Mouse (Mus musculus): Measurements from ENCODE around the gene Gapdh. TPM values are rescaled to one million over a fixed set of nuclear protein-coding genes. Genes with fewer than 3 reads are reported as not detected.

The Gapdh gene
- total and polyA plus RNA-seq, 2 experiments: 1,072 to 2,601 TPM

DNA sequence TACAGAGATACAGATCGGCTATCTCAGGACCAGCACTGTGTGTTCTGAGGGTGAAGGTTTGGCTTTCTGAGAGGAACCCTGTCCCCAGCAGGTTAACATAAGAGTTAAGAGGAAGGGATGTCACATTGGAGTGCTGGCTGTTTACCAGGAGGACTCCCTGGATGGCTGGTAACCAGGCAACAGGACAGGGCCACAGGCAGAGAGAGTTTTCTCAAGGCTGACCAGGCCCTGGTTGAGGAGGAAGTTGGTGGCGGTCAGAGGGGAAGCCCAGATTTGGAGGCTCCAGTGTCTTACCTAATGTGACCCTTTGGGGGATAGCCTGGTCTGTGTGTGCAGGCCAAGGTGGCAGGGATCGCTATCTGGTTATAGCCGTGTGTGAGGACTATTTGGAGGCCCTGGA is 19.5 kb downstream of the Gapdh start:
- Histone ChIP-seq H3K79me2 (ENCODE audit: control insufficient read depth, insufficient read depth, low read length) (peaks cover 12% of the 10 kb centered on the region; the same call in 1 of the 2 replicates), H3K4me3 (ENCODE audit: insufficient read depth, low read depth, low read length) (no peak overlapping the region), H3K36me3 (ENCODE audit: control insufficient read depth, insufficient read depth, low read length) (0 out of 2 replicates have a peak, but pooled peaks cover 2% of the 10 kb centered on the region), H3K27ac (replicated peaks; ENCODE audit: insufficient read depth, low read depth, low read length) (peak overlapping the region; percentile 17), H3K27me3 (ENCODE audit: control insufficient read depth, insufficient read depth, low read length) (no peaks in the 10 kb centered on the region), H3K4me1 (ENCODE audit: control insufficient read depth, insufficient read depth, low read length) (peaks cover 14% of the 10 kb centered on the region), H3K9ac (ENCODE audit: low read depth, low read length) (0 out of 2 replicates have a peak overlapping the region, but pooled peaks have one; percentile 13)
- peak; percentile 29 for DNase-seq (ENCODE audit: extremely low read depth, low read depth, low spot score)
- TF ChIP-seq POLR2A (IDR thresholded peaks at IDR 0.05; ENCODE audit: extremely low read depth, insufficient read depth, low read length) (no peak), CTCF (IDR thresholded peaks at IDR 0.05; ENCODE audit: low read depth, low read length) (no peak)
- WGBS: 64% methylated on average over 4 of the region's 4 CpGs

- H3K27me3 ChIP-seq (ENCODE audit: control insufficient read depth, insufficient read depth, low read length): no peaks in the 10 kb centered on the region
- no peak for TF ChIP-seq CTCF (IDR thresholded peaks at IDR 0.05; ENCODE audit: low read depth, low read length)
- TF ChIP-seq POLR2A (IDR thresholded peaks at IDR 0.05; ENCODE audit: extremely low read depth, insufficient read depth, low read length): no peak
- H3K4me3 ChIP-seq (ENCODE audit: insufficient read depth, low read depth, low read length): no peak overlapping the region
- peaks cover 12% of the 10 kb centered on the region; the same call in 1 of the 2 replicates for H3K79me2 ChIP-seq (ENCODE audit: control insufficient read depth, insufficient read depth, low read length)
- peaks cover 14% of the 10 kb centered on the region for H3K4me1 ChIP-seq (ENCODE audit: control insufficient read depth, insufficient read depth, low read length)
- H3K9ac ChIP-seq (ENCODE audit: low read depth, low read length): 0 out of 2 replicates have a peak overlapping the region, but pooled peaks have one; percentile 2
- WGBS: 61% methylated on average over 7 of the region's 7 CpGs
- H3K27ac ChIP-seq (replicated peaks; ENCODE audit: insufficient read depth, low read depth, low read length): no peak overlapping the region; the same call in 1 of the 2 replicates
- peaks cover 5% of the 10 kb centered on the region; the same call in 1 of the 2 replicates for H3K36me3 ChIP-seq (ENCODE audit: control insufficient read depth, insufficient read depth, low read length)
- no peak for DNase-seq (ENCODE audit: extremely low read depth, low read depth, low spot score)
Measured at GRCm38 (mm10) chr6:125146148-125146547, 20.1 kb downstream of the Gapdh start.

DNA sequence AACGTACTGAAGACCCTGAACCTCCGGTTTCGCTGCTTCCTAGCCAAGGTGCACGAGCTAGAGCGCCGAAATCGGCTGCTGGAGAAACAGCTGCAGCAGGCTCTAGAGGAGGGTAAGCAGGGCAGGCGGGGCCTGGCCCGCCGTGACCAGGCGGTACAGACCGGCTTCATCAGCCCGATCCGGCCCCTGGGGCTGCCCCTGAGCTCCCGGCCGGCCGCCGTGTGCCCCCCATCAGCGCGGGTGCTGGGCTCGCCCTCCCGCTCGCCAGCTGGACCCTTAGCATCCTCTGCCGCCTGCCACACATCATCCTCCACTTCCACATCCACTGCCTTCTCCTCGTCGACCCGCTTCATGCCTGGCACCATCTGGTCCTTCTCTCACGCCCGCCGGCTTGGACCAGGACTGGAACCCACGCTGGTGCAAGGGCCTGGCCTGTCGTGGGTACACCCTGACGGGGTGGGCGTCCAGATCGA is 20.8 kb downstream of the Gapdh start:
- no peak for DNase-seq (ENCODE audit: extremely low read depth, low read depth, low spot score)
- WGBS: 2% methylated on average over 35 of the region's 35 CpGs
- Histone ChIP-seq H3K4me3 (ENCODE audit: insufficient read depth, low read depth, low read length) (peak overlapping the region; percentile 75), H3K9ac (ENCODE audit: low read depth, low read length) (peak overlapping the region; percentile 71), H3K36me3 (ENCODE audit: control insufficient read depth, insufficient read depth, low read length) (peaks cover 9% of the 10 kb centered on the region; the same call in 1 of the 2 replicates), H3K27me3 (ENCODE audit: control insufficient read depth, insufficient read depth, low read length) (no peaks in the 10 kb centered on the region), H3K27ac (replicated peaks; ENCODE audit: insufficient read depth, low read depth, low read length) (peak overlapping the region; percentile 50), H3K79me2 (ENCODE audit: control insufficient read depth, insufficient read depth, low read length) (peaks cover 12% of the 10 kb centered on the region; the same call in 1 of the 2 replicates), H3K4me1 (ENCODE audit: control insufficient read depth, insufficient read depth, low read length) (peaks cover 14% of the 10 kb centered on the region)
- TF ChIP-seq CTCF (IDR thresholded peaks at IDR 0.05; ENCODE audit: low read depth, low read length) (no peak), POLR2A (IDR thresholded peaks at IDR 0.05; ENCODE audit: extremely low read depth, insufficient read depth, low read length) (no peak)

DNA sequence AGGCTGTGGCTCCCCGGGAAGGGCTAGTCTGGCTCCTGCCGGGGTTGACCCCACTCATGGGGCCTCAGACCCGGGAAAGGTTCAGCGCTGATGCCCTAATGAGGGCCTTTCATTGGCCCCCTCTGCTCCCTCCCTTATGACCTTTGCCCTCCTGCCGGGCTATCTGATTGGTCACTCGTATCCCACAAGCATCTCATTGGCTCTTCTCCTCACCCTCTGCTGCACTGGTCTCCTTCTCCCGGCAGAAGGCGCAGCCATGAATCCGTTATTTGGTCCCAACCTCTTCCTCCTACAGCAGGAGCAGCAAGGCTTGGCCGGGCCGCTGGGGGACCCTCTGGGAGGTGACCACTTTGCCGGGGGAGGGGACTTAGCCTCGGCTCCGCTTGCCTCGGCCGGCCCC is 21.3 kb downstream of the Gapdh start, which contains the start of gene Iffo1:
Gene Iffo1 (plus strand): TSS at position 241 of the 400 bp plus-strand sequence.
- under 1% methylated on average over 16 of the region's 16 CpGs for WGBS

DNA sequence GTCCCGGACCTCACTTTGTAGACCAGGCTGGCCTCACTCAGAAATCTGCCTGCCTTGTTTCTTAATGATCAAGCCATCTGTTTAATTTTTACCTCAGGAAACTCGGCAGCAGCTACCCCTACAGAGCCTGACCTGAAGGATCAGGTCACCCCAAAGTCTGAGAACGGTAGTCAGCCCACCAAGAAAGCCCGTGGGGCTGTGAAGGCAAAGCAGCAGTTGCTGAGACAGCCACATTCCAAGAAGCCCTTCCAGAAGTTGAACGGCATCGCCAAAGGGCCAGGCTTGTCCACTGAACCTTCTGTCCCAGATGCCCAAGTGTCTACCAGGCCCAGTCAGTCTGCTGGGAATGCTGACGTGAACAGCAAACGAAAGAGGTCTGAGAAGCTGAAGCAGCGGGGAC is 22.4 kb downstream of the Gapdh start:
- Histone ChIP-seq H3K79me2 (ENCODE audit: control insufficient read depth, insufficient read depth, low read length) (peaks cover 12% of the 10 kb centered on the region; the same call in 1 of the 2 replicates), H3K36me3 (ENCODE audit: control insufficient read depth, insufficient read depth, low read length) (peaks cover 12% of the 10 kb centered on the region; the same call in 1 of the 2 replicates), H3K4me1 (ENCODE audit: control insufficient read depth, insufficient read depth, low read length) (peaks cover 12% of the 10 kb centered on the region), H3K27me3 (ENCODE audit: control insufficient read depth, insufficient read depth, low read length) (no peaks in the 10 kb centered on the region), H3K9ac (ENCODE audit: low read depth, low read length) (no peak overlapping the region), H3K27ac (replicated peaks; ENCODE audit: insufficient read depth, low read depth, low read length) (no peak overlapping the region), H3K4me3 (ENCODE audit: insufficient read depth, low read depth, low read length) (no peak overlapping the region)
- no peak for DNase-seq (ENCODE audit: extremely low read depth, low read depth, low spot score)
- TF ChIP-seq CTCF (IDR thresholded peaks at IDR 0.05; ENCODE audit: low read depth, low read length) (no peak), POLR2A (IDR thresholded peaks at IDR 0.05; ENCODE audit: extremely low read depth, insufficient read depth, low read length) (no peak)
- 81% methylated on average over 9 of the region's 9 CpGs for WGBS

More for the DNA sequence above, 21.3 kb downstream of the Gapdh start, which contains the start of gene Iffo1:
- Histone ChIP-seq H3K79me2 (ENCODE audit: control insufficient read depth, insufficient read depth, low read length) (peaks cover 12% of the 10 kb centered on the region; the same call in 1 of the 2 replicates), H3K27me3 (ENCODE audit: control insufficient read depth, insufficient read depth, low read length) (no peaks in the 10 kb centered on the region), H3K9ac (ENCODE audit: low read depth, low read length) (peak within 1 kb of the TSS; percentile 71), H3K4me3 (ENCODE audit: insufficient read depth, low read depth, low read length) (peak within 1 kb of the TSS; percentile 75), H3K4me1 (ENCODE audit: control insufficient read depth, insufficient read depth, low read length) (peaks cover 14% of the 10 kb centered on the region), H3K36me3 (ENCODE audit: control insufficient read depth, insufficient read depth, low read length) (peaks cover 9% of the 10 kb centered on the region; the same call in 1 of the 2 replicates), H3K27ac (replicated peaks; ENCODE audit: insufficient read depth, low read depth, low read length) (peak within 1 kb of the TSS; percentile 50)
- peak; percentile 88 for DNase-seq (ENCODE audit: extremely low read depth, low read depth, low spot score)
- TF ChIP-seq POLR2A (IDR thresholded peaks at IDR 0.05; ENCODE audit: extremely low read depth, insufficient read depth, low read length) (peak; percentile 63), CTCF (IDR thresholded peaks at IDR 0.05; ENCODE audit: low read depth, low read length) (peak; percentile 61)

- peaks cover 12% of the 10 kb centered on the region; the same call in 1 of the 2 replicates for H3K36me3 ChIP-seq (ENCODE audit: control insufficient read depth, insufficient read depth, low read length)
- TF ChIP-seq CTCF (IDR thresholded peaks at IDR 0.05; ENCODE audit: low read depth, low read length) (no peak), POLR2A (IDR thresholded peaks at IDR 0.05; ENCODE audit: extremely low read depth, insufficient read depth, low read length) (no peak)
- 86% methylated on average over 3 of the region's 3 CpGs for WGBS
Measured at GRCm38 (mm10) chr6:125143128-125143527, 23.1 kb downstream of the Gapdh start.

More at GRCm38 (mm10) chr6:125143128-125143527, 23.1 kb downstream of the Gapdh start:
- H3K27me3 ChIP-seq (ENCODE audit: control insufficient read depth, insufficient read depth, low read length): no peaks in the 10 kb centered on the region
- no peak overlapping the region for H3K27ac ChIP-seq (replicated peaks; ENCODE audit: insufficient read depth, low read depth, low read length)
- no peak for DNase-seq (ENCODE audit: extremely low read depth, low read depth, low spot score)
- no peak overlapping the region for H3K9ac ChIP-seq (ENCODE audit: low read depth, low read length)
- H3K4me3 ChIP-seq (ENCODE audit: insufficient read depth, low read depth, low read length): no peak overlapping the region
- H3K79me2 ChIP-seq (ENCODE audit: control insufficient read depth, insufficient read depth, low read length): peaks cover 12% of the 10 kb centered on the region; the same call in 1 of the 2 replicates
- peaks cover 9% of the 10 kb centered on the region for H3K4me1 ChIP-seq (ENCODE audit: control insufficient read depth, insufficient read depth, low read length)

Measured in liver, adult 2 months (tissue).